ENCODE assay signal across 11 mouse cellular contexts in the genomic region with DNA sequence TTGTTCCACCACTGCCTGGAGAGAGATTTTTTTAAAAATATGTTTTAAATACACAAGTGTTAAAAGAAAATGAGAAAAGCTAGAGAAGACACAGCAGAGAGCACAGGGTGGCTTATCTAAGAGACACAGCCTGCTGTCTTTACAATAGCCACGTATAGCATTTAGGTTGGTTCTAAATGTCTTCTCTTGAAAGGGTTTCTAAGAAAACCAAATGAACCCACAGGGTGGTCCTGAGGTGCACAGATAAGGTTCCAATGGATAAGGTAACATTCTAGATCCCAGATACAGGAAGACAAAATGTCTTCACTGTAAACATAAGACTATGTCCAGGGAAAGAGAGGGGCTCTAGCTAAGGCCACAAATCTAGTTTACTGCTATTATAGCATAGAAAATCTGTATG. TPM values are rescaled to one million over a fixed set of nuclear protein-coding genes. Genes with fewer than 3 reads are reported as not detected.
DNase-seq lines count a peak whose midpoint lies in the region; ATAC-seq and TF ChIP-seq lines count a peak whose summit lies in the region.
"Had no signal": no experiment of that assay in that cellular context is flagged by ENCODE, and none has a peak within 500 bp of the region (broad histone marks: within the 10 kb centered on the region; RNA-seq: fewer than 3 reads in every experiment).

No protein-coding gene starts in this region.

- no peak overlapping the region for H3K9ac ChIP-seq in kidney, embryonic 14.5 days (ENCODE audit: low read depth, low read length)
- peak overlapping the region; percentile 59 for H3K9ac ChIP-seq in MEL (ENCODE audit: control insufficient read depth, low read depth, low read length, poor library complexity, severe bottlenecking)
- peak overlapping the region; percentile 44 for H3K9ac ChIP-seq in liver, embryonic 12.5 days

- DNase-seq in kidney, postnatal 36 days, result no peak
- DNase-seq in MEL (ENCODE audit: low read depth, low spot score), result peak; percentile 73
- no peak for DNase-seq in cerebellum, postnatal 10 days
- DNase-seq in testis, postnatal 14 days (ENCODE audit: low spot score), result no peak
- DNase-seq: cerebellum, postnatal 25 days; left cerebral cortex, postnatal 4 days had no signal

- no peak overlapping the region for H3K4me2 ChIP-seq in kidney, embryonic 14.5 days (replicated peaks; ENCODE audit: low read depth, low read length)
- H3K4me2 ChIP-seq in liver, embryonic 12.5 days, result peak overlapping the region; percentile 39

- no peak for TF ChIP-seq RAD21 in MEL (IDR thresholded peaks at IDR 0.05; ENCODE audit: low read depth, low read length)

- 88% methylated on average over 1 of the region's 1 CpGs for WGBS in kidney, embryonic 14.5 days
- WGBS in liver, embryonic 12.5 days (ENCODE audit: insufficient replicate concordance), result 7% methylated on average over 1 of the region's 1 CpGs

- no peaks in the 10 kb centered on the region for H3K27me3 ChIP-seq in kidney, embryonic 14.5 days (ENCODE audit: control insufficient read depth, insufficient read depth, low read length)
- H3K27me3 ChIP-seq in C2C12 (ENCODE audit: control insufficient read depth, insufficient read depth, insufficient read length) (no peaks in the 10 kb centered on the region), MEL (ENCODE audit: control insufficient read depth in 1 of 2, insufficient read depth in 2 of 2, low read length in 2 of 2) (no peaks in the 10 kb centered on the region)
- no peaks in the 10 kb centered on the region for H3K27me3 ChIP-seq in liver, embryonic 12.5 days (replicated peaks)

- H3K4me1 ChIP-seq in kidney, embryonic 14.5 days (ENCODE audit: control insufficient read depth, insufficient read depth, low read length), result peaks cover 11% of the 10 kb centered on the region
- H3K4me1 ChIP-seq in MEL (ENCODE audit: control insufficient read depth in 1 of 2, insufficient read depth in 2 of 2, low read length in 2 of 2), result peaks cover 34 to 44% of the 10 kb centered on the region in 2 experiments
- peaks cover 54% of the 10 kb centered on the region for H3K4me1 ChIP-seq in liver, embryonic 12.5 days

- H3K36me3 ChIP-seq in kidney, embryonic 14.5 days (ENCODE audit: control insufficient read depth, insufficient read depth, low read length), result no peaks in the 10 kb centered on the region
- H3K36me3 ChIP-seq in C2C12 (ENCODE audit: control insufficient read depth, insufficient read depth) (no peaks in the 10 kb centered on the region), MEL (ENCODE audit: control insufficient read depth in 1 of 2, insufficient read depth in 2 of 2, low read length in 2 of 2) (peaks cover 0 to 38% of the 10 kb centered on the region in 2 experiments; a peak in 2 of 4 replicates)
- no peaks in the 10 kb centered on the region for H3K36me3 ChIP-seq in liver, embryonic 12.5 days

- no peak for TF ChIP-seq POLR2A in MEL (IDR thresholded peaks at IDR 0.05; ENCODE audit: control insufficient read depth in 1 of 2, insufficient read depth in 1 of 2, low read depth in 1 of 2, low read length in 2 of 2, poor library complexity in 1 of 2)

- H3K9me3 ChIP-seq in kidney, embryonic 14.5 days (ENCODE audit: control insufficient read depth, low read length), result no peaks in the 10 kb centered on the region
- H3K9me3 ChIP-seq in MEL (replicated peaks; ENCODE audit: insufficient read depth, low read length), result no peaks in the 10 kb centered on the region
- H3K9me3 ChIP-seq in liver, embryonic 12.5 days (replicated peaks), result no peaks in the 10 kb centered on the region

- H3K79me2 ChIP-seq in C2C12 (ENCODE audit: control insufficient read depth, insufficient read depth) (no peaks in the 10 kb centered on the region), MEL (ENCODE audit: control insufficient read depth, insufficient read depth, low read length, poor library complexity) (no peaks in the 10 kb centered on the region)

- peak overlapping the region; percentile 70; the same call in 1 of the 2 replicates for H3K27ac ChIP-seq in kidney, embryonic 14.5 days (ENCODE audit: low read depth, low read length)
- peak overlapping the region; percentile 80 for H3K27ac ChIP-seq in MEL (ENCODE audit: control insufficient read depth, low read depth, low read length)
- H3K27ac ChIP-seq in liver, embryonic 12.5 days, result peak overlapping the region; percentile 80

- no peaks in the 10 kb centered on the region for H3K79me3 ChIP-seq in C2C12 (ENCODE audit: low read depth)

- no peak overlapping the region for H3K4me3 ChIP-seq in kidney, embryonic 14.5 days (ENCODE audit: low read length)
- H3K4me3 ChIP-seq in C2C12 (ENCODE audit: insufficient read depth, poor library complexity, severe bottlenecking), result peak overlapping the region; percentile 22
- H3K4me3 ChIP-seq in MEL (ENCODE audit: control insufficient read depth in 1 of 2, insufficient read depth in 1 of 2, low read depth in 2 of 2, low read length in 2 of 2), result peak overlapping the region in 1 of 2 experiments; percentile 56; a peak in 3 of 4 replicates
- no peak overlapping the region for H3K4me3 ChIP-seq in liver, embryonic 12.5 days

- no peak overlapping the region for H3ac ChIP-seq in C2C12 (ENCODE audit: control insufficient read depth, insufficient read length, low read depth)

- peak; percentile 86 to 87 for TF ChIP-seq EP300 in MEL (IDR thresholded peaks at IDR 0.05; ENCODE audit: low read depth in 1 of 2, low read length in 2 of 2)

- ATAC-seq in kidney, embryonic 14.5 days (ENCODE audit: low FRiP score, low TSS enrichment), result no peak
- ATAC-seq in liver, embryonic 12.5 days, result peak; percentile 70

- TF ChIP-seq CTCF in C2C12 (IDR thresholded peaks at IDR 0.05; ENCODE audit: control insufficient read depth, insufficient read depth, insufficient read length), result no peak
- no peak for TF ChIP-seq CTCF in MEL (IDR thresholded peaks at IDR 0.05 in 2 of 3, conservative IDR thresholded peaks at IDR 0.05 in 1 of 3; ENCODE audit: control insufficient read depth in 1 of 3, insufficient read depth in 1 of 3, low read depth in 2 of 3, low read length in 3 of 3, poor library complexity in 1 of 3, severe bottlenecking in 1 of 3)

TF ChIP-seq in C2C12, 6 proteins besides CTCF, POLR2A, EP300 and RAD21:
- TF ChIP-seq FOSL1 (IDR thresholded peaks at IDR 0.05; ENCODE audit: insufficient read depth, low read length, poor library complexity, severe bottlenecking) (no peak), CEBPB (IDR thresholded peaks at IDR 0.05; ENCODE audit: low read depth) (no peak), MYOD1 (IDR thresholded peaks at IDR 0.05; ENCODE audit: control insufficient read depth, insufficient read length, low read depth) (no peak), USF1 (IDR thresholded peaks at IDR 0.05; ENCODE audit: low read depth) (no peak), MAX (IDR thresholded peaks at IDR 0.05) (no peak), MYOG (IDR thresholded peaks at IDR 0.05; ENCODE audit: control insufficient read depth, extremely low read depth, insufficient read length) (no peak)

TF ChIP-seq in MEL, 35 proteins besides CTCF, POLR2A, EP300 and RAD21 (continues in another document):
- TF ChIP-seq ZNF384 (IDR thresholded peaks at IDR 0.05; ENCODE audit: low read depth, low read length), result 0 out of 2 replicates have a peak, but pooled peaks have one; percentile 45
- TF ChIP-seq ZMIZ1 (IDR thresholded peaks at IDR 0.05; ENCODE audit: low read depth, low read length), result no peak
- TF ChIP-seq SIN3A (IDR thresholded peaks at IDR 0.05; ENCODE audit: low read length), result peak; percentile 66
- TF ChIP-seq MYC (IDR thresholded peaks at IDR 0.05; ENCODE audit: low read depth, low read length), result peak; percentile 31; the same call in 1 of the 2 replicates
- peak; percentile 91 for TF ChIP-seq TAL1 (IDR thresholded peaks at IDR 0.05; ENCODE audit: low read length)
- peak; percentile 85 for TF ChIP-seq TCF12 (IDR thresholded peaks at IDR 0.05; ENCODE audit: low read depth, low read length)
- no peak for TF ChIP-seq ZKSCAN1 (IDR thresholded peaks at IDR 0.05; ENCODE audit: low read depth, low read length)
- peak; percentile 81 for TF ChIP-seq RCOR1 (IDR thresholded peaks at IDR 0.05; ENCODE audit: low read depth, low read length)
- peak; percentile 21; the same call in 1 of the 2 replicates for TF ChIP-seq GABPA (IDR thresholded peaks at IDR 0.05; ENCODE audit: low read depth, low read length)
- no peak for TF ChIP-seq MAX (IDR thresholded peaks at IDR 0.05; ENCODE audit: low read length)
- peak; percentile 72 for TF ChIP-seq ETS1 (IDR thresholded peaks at IDR 0.05; ENCODE audit: low read depth, low read length)

RNA-seq across cellular contexts. Expression of a gene that starts 25.0 kb away (rescaled TPM):
- polyA plus RNA-seq in kidney, embryonic 14.5 days (2014; fragmentation: Nextera tagmentation; extraction: Ambion mirVana), result 1,412 and 1,461 TPM in 2 replicates
- polyA plus RNA-seq in C2C12 (2012; fragmentation: generic; extraction: Trizol) (4,975 TPM), MEL (2012; ENCODE audit: insufficient read depth in 1 of 2, insufficient read length in 2 of 2, low read depth in 1 of 2, low replicate concordance in 2 of 2, missing spikeins in 1 of 2) (1,000 to 10,000 TPM; 2,118 to 2,175 TPM)
- 444 and 518 TPM in 2 replicates for total RNA-seq in MEL (2012; rRNA removed)
- polyA plus RNA-seq in liver, embryonic 12.5 days (2016; fragmentation: Nextera tagmentation; extraction: Ambion mirVana), result 5,199 and 5,262 TPM in 2 replicates

RNA-seq across cellular contexts. Expression of a gene that starts 46.0 kb away (rescaled TPM):
- polyA plus RNA-seq in kidney, embryonic 14.5 days (2014; fragmentation: Nextera tagmentation; extraction: Ambion mirVana), result 1.1 and 1.2 TPM in 2 replicates
- polyA plus RNA-seq in C2C12 (2012; fragmentation: generic; extraction: Trizol) (0.09 TPM), MEL (2012; ENCODE audit: insufficient read depth in 1 of 2, insufficient read length in 2 of 2, low read depth in 1 of 2, low replicate concordance in 2 of 2, missing spikeins in 1 of 2) (under 1 TPM in 1 of 2 experiments, not detected in 1; 0.08 TPM)
- not detected in 2 replicates for total RNA-seq in MEL (2012; rRNA removed)
- polyA plus RNA-seq in liver, embryonic 12.5 days (2016; fragmentation: Nextera tagmentation; extraction: Ambion mirVana), result 0.17 and 0.32 TPM in 2 replicates
- total RNA-seq: hematopoietic stem cell, adult 5-6 weeks; monocyte, adult 5-6 weeks had no signal

RNA-seq across cellular contexts. Expression of a gene that starts 46.0 kb away (rescaled TPM):
- 20.3 and 26.2 TPM in 2 replicates for polyA plus RNA-seq in kidney, embryonic 14.5 days (2014; fragmentation: Nextera tagmentation; extraction: Ambion mirVana)
- polyA plus RNA-seq in C2C12 (2012; fragmentation: generic; extraction: Trizol) (4.5 TPM), MEL (2012; ENCODE audit: insufficient read depth in 1 of 2, insufficient read length in 2 of 2, low read depth in 1 of 2, low replicate concordance in 2 of 2, missing spikeins in 1 of 2) (1 to 10 TPM in 1 of 2 experiments, not detected in 1; 1.4 TPM)
- total RNA-seq in MEL (2012; rRNA removed), result 0.52 and 1.0 TPM in 2 replicates
- polyA plus RNA-seq in liver, embryonic 12.5 days (2016; fragmentation: Nextera tagmentation; extraction: Ambion mirVana), result 189 and 191 TPM in 2 replicates

RNA-seq across cellular contexts. Expression of a gene that starts 56.1 kb away (rescaled TPM):
- 104 and 112 TPM in 2 replicates for polyA plus RNA-seq in kidney, embryonic 14.5 days (2014; fragmentation: Nextera tagmentation; extraction: Ambion mirVana)
- polyA plus RNA-seq in C2C12 (2012; fragmentation: generic; extraction: Trizol) (89.6 TPM), MEL (2012; ENCODE audit: insufficient read depth in 1 of 2, insufficient read length in 2 of 2, low read depth in 1 of 2, low replicate concordance in 2 of 2, missing spikeins in 1 of 2) (100 to 1,000 TPM in 1 of 2 experiments, not detected in 1; 216 TPM)
- total RNA-seq in MEL (2012; rRNA removed), result 91.0 and 103 TPM in 2 replicates
- polyA plus RNA-seq in liver, embryonic 12.5 days (2016; fragmentation: Nextera tagmentation; extraction: Ambion mirVana), result 157 and 159 TPM in 2 replicates
